Comparison of ENCODE assay signal across 17 mouse cellular contexts in genomic region chr15:81719139-81719531, GRCm38 (mm10). TPM values are rescaled to one million over a fixed set of nuclear protein-coding genes. Genes with fewer than 3 reads are reported as not detected.
DNase-seq lines count a peak whose midpoint lies in the region; ATAC-seq and TF ChIP-seq lines count a peak whose summit lies in the region.
"Had no signal": no experiment of that assay in that cellular context is flagged by ENCODE, and none has a peak within 500 bp of the region (broad histone marks: within the 10 kb centered on the region; RNA-seq: fewer than 3 reads in every experiment).

No protein-coding gene starts in this region.

- H3K27ac ChIP-seq in left cerebral cortex, adult 2 months, result peak overlapping the region; percentile 64
- H3K27ac ChIP-seq in hindbrain, postnatal 0 days, result peak overlapping the region; percentile 70; the same call in 1 of the 2 replicates
- H3K27ac ChIP-seq in cerebellum, adult 2 months (ENCODE audit: insufficient read depth, low read length), result no peak overlapping the region
- H3K27ac ChIP-seq: embryonic facial prominence, embryonic 12.5 days had no signal

- no peak for TF ChIP-seq POLR2A in cerebellum, adult 2 months (IDR thresholded peaks at IDR 0.05; ENCODE audit: borderline replicate concordance, insufficient read depth, low read length)

- H3K4me2 ChIP-seq in hindbrain, postnatal 0 days (ENCODE audit: low read depth, low read length), result no peak overlapping the region
- H3K4me2 ChIP-seq: embryonic facial prominence, embryonic 12.5 days; heart, embryonic 12.5 days; lung, embryonic 14.5 days had no signal

- DNase-seq in left cerebral cortex, adult 2 months (ENCODE audit: extremely low spot score in 1 of 2, low spot score in 2 of 2), result no peak
- DNase-seq in left cerebral cortex, postnatal 14 days (ENCODE audit: low spot score in 2 of 2), result no peak
- DNase-seq in ES-CJ7 (ENCODE audit: low read depth, low spot score) (peak; percentile 51), ZHBTc4 (ENCODE audit: low read depth, low spot score) (peak; percentile 38)
- DNase-seq in hindbrain, postnatal 0 days (ENCODE audit: low spot score), result no peak
- no peak for DNase-seq in cerebellum, adult 2 months
- no peak for DNase-seq in ovary, adult 18-20 months (ENCODE audit: low spot score)
- DNase-seq: adrenal gland, postnatal 14 days; cerebellum, postnatal 25 days; gastrocnemius, postnatal 14 days; lung, embryonic 14.5 days; right cerebral cortex, postnatal 14 days; thymus, postnatal 25 days had no signal

- H3K4me3 ChIP-seq in left cerebral cortex, adult 2 months, result no peak overlapping the region
- H3K4me3 ChIP-seq in hindbrain, postnatal 0 days (ENCODE audit: low read length), result no peak overlapping the region
- no peak overlapping the region for H3K4me3 ChIP-seq in cerebellum, adult 2 months (replicated peaks; ENCODE audit: insufficient read depth, low read depth, low read length)
- H3K4me3 ChIP-seq: embryonic facial prominence, embryonic 12.5 days; heart, embryonic 12.5 days; myocyte had no signal

- WGBS in hindbrain, postnatal 0 days, result 88% methylated on average over 6 of the region's 6 CpGs
- WGBS in cerebellum, adult 2 months, result 90% methylated on average over 6 of the region's 6 CpGs

- no peak overlapping the region for H3K9ac ChIP-seq in hindbrain, postnatal 0 days (replicated peaks; ENCODE audit: low read length)
- H3K9ac ChIP-seq: embryonic facial prominence, embryonic 12.5 days; heart, embryonic 12.5 days; lung, embryonic 14.5 days had no signal

- intact Hi-C loops in left cerebral cortex, adult 2 months (cut with DNase I), result no loop called here
- intact Hi-C loops in left cerebral cortex, postnatal 14 days (cut with DNase I), result no loop called here

- no peaks in the 10 kb centered on the region for H3K27me3 ChIP-seq in hindbrain, postnatal 0 days (ENCODE audit: insufficient read depth, low read length)
- no peaks in the 10 kb centered on the region for H3K27me3 ChIP-seq in cerebellum, adult 2 months (ENCODE audit: control insufficient read depth, insufficient read depth, low read length)
- H3K27me3 ChIP-seq: CH12.LX; embryonic facial prominence, embryonic 12.5 days; heart, embryonic 12.5 days had no signal

- TF ChIP-seq CTCF in left cerebral cortex, adult 2 months (IDR thresholded peaks at IDR 0.05), result peak; percentile 23
- TF ChIP-seq CTCF in hindbrain, postnatal 0 days (IDR thresholded peaks at IDR 0.05; ENCODE audit: low read depth), result no peak; the same call in 1 of the 2 replicates
- TF ChIP-seq CTCF in cerebellum, adult 2 months (IDR thresholded peaks at IDR 0.05; ENCODE audit: borderline replicate concordance, insufficient read depth, low read depth, low read length), result no peak

- peaks cover 50% of the 10 kb centered on the region for H3K36me3 ChIP-seq in hindbrain, postnatal 0 days (ENCODE audit: insufficient read depth, low read length)

- no peaks in the 10 kb centered on the region for H3K9me3 ChIP-seq in hindbrain, postnatal 0 days (ENCODE audit: low read length)
- H3K9me3 ChIP-seq: embryonic facial prominence, embryonic 12.5 days; heart, embryonic 12.5 days had no signal

- H3K4me1 ChIP-seq in hindbrain, postnatal 0 days (ENCODE audit: insufficient read depth, low read length), result no peaks in the 10 kb centered on the region
- no peaks in the 10 kb centered on the region for H3K4me1 ChIP-seq in cerebellum, adult 2 months (ENCODE audit: control insufficient read depth, insufficient read depth, low read length)
- H3K4me1 ChIP-seq: embryonic facial prominence, embryonic 12.5 days; heart, embryonic 12.5 days had no signal

- no peak for ATAC-seq in hindbrain, postnatal 0 days

RNA-seq across cellular contexts. Expression of gene Chadl, which starts 22.0 kb away (rescaled TPM):
- total RNA-seq in left cerebral cortex, adult 2 months (2021), result 10 to 100 TPM; 12.2 to 13.8 TPM
- total RNA-seq in left cerebral cortex, postnatal 14 days (2021), result 10 to 100 TPM; 18.8 to 23.8 TPM
- 43.1 and 64.4 TPM in 2 replicates for total RNA-seq in hindbrain, postnatal 0 days (2014; rRNA removed)
- 45.1 and 45.6 TPM in 2 replicates for polyA plus RNA-seq in hindbrain, postnatal 0 days (2015; fragmentation: Nextera tagmentation; extraction: Ambion mirVana)
- 16.6 and 17.4 TPM in 2 replicates for polyA plus RNA-seq in cerebellum, adult 2 months (2012; rRNA removed)

RNA-seq across cellular contexts. Expression of gene Zc3h7b, which starts 25.7 kb away (rescaled TPM):
- 100 to 1,000 TPM; 160 to 179 TPM for total RNA-seq in left cerebral cortex, adult 2 months (2021)
- 100 to 1,000 TPM; 188 to 197 TPM for total RNA-seq in left cerebral cortex, postnatal 14 days (2021)
- 136 and 148 TPM in 2 replicates for total RNA-seq in hindbrain, postnatal 0 days (2014; rRNA removed)
- polyA plus RNA-seq in hindbrain, postnatal 0 days (2015; fragmentation: Nextera tagmentation; extraction: Ambion mirVana), result 31.4 and 34.5 TPM in 2 replicates
- polyA plus RNA-seq in cerebellum, adult 2 months (2012; rRNA removed), result 67.0 and 72.1 TPM in 2 replicates

RNA-seq across cellular contexts. Expression of gene Rangap1, which starts 26.2 kb away (rescaled TPM):
- 100 to 1,000 TPM; 214 to 229 TPM for total RNA-seq in left cerebral cortex, adult 2 months (2021)
- total RNA-seq in left cerebral cortex, postnatal 14 days (2021), result 100 to 1,000 TPM; 199 to 206 TPM
- 147 and 151 TPM in 2 replicates for total RNA-seq in hindbrain, postnatal 0 days (2014; rRNA removed)
- 124 and 128 TPM in 2 replicates for polyA plus RNA-seq in hindbrain, postnatal 0 days (2015; fragmentation: Nextera tagmentation; extraction: Ambion mirVana)
- polyA plus RNA-seq in cerebellum, adult 2 months (2012; rRNA removed), result 102 and 113 TPM in 2 replicates

RNA-seq across cellular contexts. Expression of gene L3mbtl2, which starts 55.4 kb away (rescaled TPM):
- 10 to 100 TPM; 35.0 to 38.8 TPM for total RNA-seq in left cerebral cortex, adult 2 months (2021)
- total RNA-seq in left cerebral cortex, postnatal 14 days (2021), result 10 to 100 TPM; 34.4 to 35.5 TPM
- total RNA-seq in hindbrain, postnatal 0 days (2014; rRNA removed), result 29.9 and 31.4 TPM in 2 replicates
- 27.1 and 27.6 TPM in 2 replicates for polyA plus RNA-seq in hindbrain, postnatal 0 days (2015; fragmentation: Nextera tagmentation; extraction: Ambion mirVana)
- 28.0 and 28.9 TPM in 2 replicates for polyA plus RNA-seq in cerebellum, adult 2 months (2012; rRNA removed)

Comparison
In these comparisons a context has a peak if more than half of its experiments do, and no peak if none do; other contexts are left out.
1. DNase-seq: peak in ES-CJ7 (single experiment) and ZHBTc4 (single experiment); none in left cerebral cortex, adult 2 months (0 of 2), left cerebral cortex, postnatal 14 days (0 of 2), hindbrain, postnatal 0 days (single experiment), cerebellum, adult 2 months (0 of 2) and ovary, adult 18-20 months (single experiment).